Mouse (Mus musculus): ENCODE measurements around the gene Mto1.

DNA sequence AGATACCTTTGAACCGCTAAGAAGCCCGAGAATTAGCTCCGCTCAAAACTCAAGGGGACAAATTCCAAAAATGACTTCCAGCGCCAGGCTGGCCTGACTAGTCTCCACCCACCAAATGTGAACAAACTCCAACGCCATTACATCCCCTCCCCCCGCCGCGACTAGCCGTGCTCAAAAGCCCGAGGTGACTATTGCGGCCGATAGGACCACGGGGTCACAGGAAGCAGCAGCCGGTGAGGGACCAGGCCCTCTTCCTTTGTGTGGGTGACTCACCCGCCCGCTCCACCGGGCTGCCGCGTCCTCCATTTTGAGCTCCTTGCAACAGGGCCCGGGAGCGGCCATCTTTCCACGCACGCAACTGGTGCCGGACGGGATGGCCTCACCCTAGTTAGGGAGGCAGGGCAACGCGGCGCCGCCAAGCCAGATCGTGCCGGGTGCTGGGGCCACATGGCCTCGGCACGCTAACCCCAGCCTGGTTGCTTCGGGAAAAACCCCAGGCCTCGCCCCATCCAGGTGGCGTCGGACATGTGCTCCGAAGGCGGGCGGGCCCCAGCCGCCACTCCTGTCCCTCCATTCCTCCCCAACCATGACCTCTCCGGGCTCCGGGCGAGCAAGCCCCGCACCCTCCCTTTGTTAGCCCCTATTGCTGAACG, 32.8 kb downstream of the Mto1 start:
- TF ChIP-seq CTCF (IDR thresholded peaks at IDR 0.05; ENCODE audit: low read depth) (no peak), EP300 (optimal IDR thresholded peaks at IDR 0.05) (no peak)
